Comparison of ENCODE assay signal across 28 mouse cellular contexts in the genomic region with DNA sequence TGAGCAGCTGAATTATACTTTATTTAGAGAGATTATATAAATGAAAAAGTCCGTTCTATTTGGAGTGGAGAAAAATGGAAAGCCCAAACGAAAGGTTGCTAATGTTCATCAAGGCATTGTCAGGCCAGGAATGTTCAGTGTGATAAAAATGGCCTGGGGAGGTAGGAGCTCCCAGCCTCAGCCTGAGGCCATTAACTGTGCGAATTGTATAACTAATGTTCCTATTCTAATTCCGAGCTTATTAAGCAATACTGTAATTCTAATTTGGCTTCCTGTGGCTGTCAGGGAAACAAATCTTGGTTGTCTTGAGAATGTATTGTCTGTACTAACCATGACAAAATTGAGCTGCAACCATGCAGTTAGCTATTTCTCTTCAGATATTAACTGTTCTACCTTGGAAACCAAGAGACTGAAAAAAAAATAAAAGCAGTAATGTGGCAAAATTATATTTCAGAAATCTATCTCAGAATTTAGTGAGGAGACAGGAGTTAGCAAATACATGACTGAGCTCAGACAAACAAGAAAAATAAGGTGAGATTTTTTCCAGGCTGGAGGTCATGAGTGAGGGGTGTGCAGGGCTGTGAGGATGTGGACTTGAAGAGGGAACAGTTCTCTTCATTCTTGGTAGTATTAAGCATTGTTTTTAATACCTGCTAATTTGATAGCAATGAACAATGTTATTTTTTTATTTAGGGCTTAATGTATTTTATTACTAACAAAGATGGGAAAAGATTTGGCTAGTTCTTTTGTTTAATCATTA. TPM values are rescaled to one million over a fixed set of nuclear protein-coding genes. Genes with fewer than 3 reads are reported as not detected.
DNase-seq lines count a peak whose midpoint lies in the region; ATAC-seq lines count a peak whose summit lies in the region.
"Had no signal": no experiment of that assay in that cellular context is flagged by ENCODE, and none has a peak within 500 bp of the region (broad histone marks: within the 10 kb centered on the region; RNA-seq: fewer than 3 reads in every experiment).

No protein-coding gene starts in this region.

- H3K27ac ChIP-seq in hindbrain, embryonic 11.5 days (ENCODE audit: low read depth, low read length), result no peak overlapping the region
- no peak overlapping the region for H3K27ac ChIP-seq in hindbrain, embryonic 10.5 days
- H3K27ac ChIP-seq in midbrain, embryonic 12.5 days (replicated peaks), result no peak overlapping the region
- H3K27ac ChIP-seq in neural tube, embryonic 12.5 days, result no peak overlapping the region
- no peak overlapping the region for H3K27ac ChIP-seq in heart, embryonic 10.5 days
- H3K27ac ChIP-seq: kidney, embryonic 15.5 days; limb, embryonic 13.5 days; liver, embryonic 13.5 days had no signal

- no peak for DNase-seq in hindbrain, embryonic 11.5 days (ENCODE audit: low spot score)
- DNase-seq in hindbrain, embryonic 10.5 days (ENCODE audit: low spot score), result no peak
- peak; percentile 16 for DNase-seq in ZHBTc4 (ENCODE audit: low read depth, low spot score)
- no peak for DNase-seq in heart, embryonic 10.5 days (ENCODE audit: low spot score)
- DNase-seq in right cerebral cortex, adult 18-20 months, result no peak
- DNase-seq: adrenal gland, adult 2 months; cerebellum, adult 18-20 months; cerebellum, postnatal 14 days; gastrocnemius, postnatal 14 days; heart, adult 11 months; heart, postnatal 10 days; kidney, adult 11 months; kidney, postnatal 4 days; layer of hippocampus, adult 9-11 months; liver, embryonic 13.5 days; lung, embryonic 14.5 days; lung, postnatal 36 days; retina, postnatal 1 day had no signal

- H3K4me2 ChIP-seq in hindbrain, embryonic 11.5 days (replicated peaks; ENCODE audit: low read depth, low read length), result no peak overlapping the region
- H3K4me2 ChIP-seq in midbrain, embryonic 12.5 days (replicated peaks), result no peak overlapping the region
- H3K4me2 ChIP-seq in neural tube, embryonic 12.5 days (replicated peaks), result no peak overlapping the region
- H3K4me2 ChIP-seq: heart, embryonic 12.5 days; kidney, embryonic 15.5 days; limb, embryonic 13.5 days; liver, embryonic 13.5 days; lung, embryonic 14.5 days had no signal

- H3K4me1 ChIP-seq in hindbrain, embryonic 11.5 days (replicated peaks; ENCODE audit: control insufficient read depth, insufficient read depth, low read length), result no peaks in the 10 kb centered on the region
- no peaks in the 10 kb centered on the region for H3K4me1 ChIP-seq in hindbrain, embryonic 10.5 days (replicated peaks)
- 0 out of 2 replicates have a peak, but pooled peaks cover 5% of the 10 kb centered on the region for H3K4me1 ChIP-seq in midbrain, embryonic 12.5 days
- no peaks in the 10 kb centered on the region for H3K4me1 ChIP-seq in neural tube, embryonic 12.5 days
- no peaks in the 10 kb centered on the region for H3K4me1 ChIP-seq in heart, embryonic 10.5 days
- H3K4me1 ChIP-seq: heart, embryonic 12.5 days; kidney, embryonic 15.5 days; limb, embryonic 13.5 days; liver, embryonic 13.5 days; megakaryocyte, embryonic 14.5 days had no signal

- no peak overlapping the region for H3K9ac ChIP-seq in hindbrain, embryonic 11.5 days (ENCODE audit: low read depth, low read length)
- H3K9ac ChIP-seq in midbrain, embryonic 12.5 days (replicated peaks), result no peak overlapping the region
- no peak overlapping the region for H3K9ac ChIP-seq in neural tube, embryonic 12.5 days
- H3K9ac ChIP-seq: heart, embryonic 12.5 days; kidney, embryonic 15.5 days; limb, embryonic 13.5 days; liver, embryonic 13.5 days; lung, embryonic 14.5 days had no signal

- H3K36me3 ChIP-seq in hindbrain, embryonic 11.5 days (ENCODE audit: control insufficient read depth, insufficient read depth, low read length), result no peaks in the 10 kb centered on the region
- no peaks in the 10 kb centered on the region for H3K36me3 ChIP-seq in hindbrain, embryonic 10.5 days
- no peaks in the 10 kb centered on the region for H3K36me3 ChIP-seq in midbrain, embryonic 12.5 days
- no peaks in the 10 kb centered on the region for H3K36me3 ChIP-seq in neural tube, embryonic 12.5 days
- no peaks in the 10 kb centered on the region for H3K36me3 ChIP-seq in heart, embryonic 10.5 days
- H3K36me3 ChIP-seq: heart, embryonic 12.5 days; kidney, embryonic 15.5 days; limb, embryonic 13.5 days; liver, embryonic 13.5 days had no signal

- peak; percentile 51; the same call in 1 of the 2 replicates for ATAC-seq in hindbrain, embryonic 11.5 days (ENCODE audit: low FRiP score)
- ATAC-seq in midbrain, embryonic 12.5 days (ENCODE audit: low FRiP score, low read depth), result peak; percentile 36; the same call in 1 of the 2 replicates
- peak; percentile 69; the same call in 1 of the 2 replicates for ATAC-seq in neural tube, embryonic 12.5 days (ENCODE audit: low FRiP score, low read depth)
- ATAC-seq: Patski had no signal

- 57% methylated on average over 4 of the region's 4 CpGs for WGBS in hindbrain, embryonic 11.5 days
- WGBS in hindbrain, embryonic 10.5 days, result 73% methylated on average over 4 of the region's 4 CpGs
- 62% methylated on average over 4 of the region's 4 CpGs for WGBS in midbrain, embryonic 12.5 days
- WGBS in neural tube, embryonic 12.5 days, result 35% methylated on average over 4 of the region's 4 CpGs
- 72% methylated on average over 4 of the region's 4 CpGs for WGBS in heart, embryonic 10.5 days

- H3K27me3 ChIP-seq in hindbrain, embryonic 11.5 days (ENCODE audit: control insufficient read depth, insufficient read depth, low read length), result no peaks in the 10 kb centered on the region
- no peaks in the 10 kb centered on the region for H3K27me3 ChIP-seq in hindbrain, embryonic 10.5 days (ENCODE audit: insufficient read depth, poor library complexity, severe bottlenecking)
- no peaks in the 10 kb centered on the region for H3K27me3 ChIP-seq in midbrain, embryonic 12.5 days
- H3K27me3 ChIP-seq in neural tube, embryonic 12.5 days (replicated peaks), result no peaks in the 10 kb centered on the region
- H3K27me3 ChIP-seq in heart, embryonic 10.5 days (ENCODE audit: insufficient read depth, poor library complexity, severe bottlenecking), result no peaks in the 10 kb centered on the region
- H3K27me3 ChIP-seq: heart, embryonic 12.5 days; kidney, embryonic 15.5 days; limb, embryonic 13.5 days; liver, embryonic 13.5 days; megakaryocyte, embryonic 14.5 days; Patski had no signal

- no peaks in the 10 kb centered on the region for H3K9me3 ChIP-seq in hindbrain, embryonic 11.5 days (ENCODE audit: control insufficient read depth, low read length)
- H3K9me3 ChIP-seq in hindbrain, embryonic 10.5 days, result no peaks in the 10 kb centered on the region
- H3K9me3 ChIP-seq in midbrain, embryonic 12.5 days, result no peaks in the 10 kb centered on the region
- H3K9me3 ChIP-seq in neural tube, embryonic 12.5 days, result no peaks in the 10 kb centered on the region
- no peaks in the 10 kb centered on the region for H3K9me3 ChIP-seq in heart, embryonic 10.5 days
- H3K9me3 ChIP-seq: heart, embryonic 12.5 days; kidney, embryonic 15.5 days; limb, embryonic 13.5 days; liver, embryonic 13.5 days had no signal

- no peak overlapping the region for H3K4me3 ChIP-seq in hindbrain, embryonic 11.5 days (ENCODE audit: low read depth, low read length)
- H3K4me3 ChIP-seq in hindbrain, embryonic 10.5 days, result no peak overlapping the region
- H3K4me3 ChIP-seq in midbrain, embryonic 12.5 days, result no peak overlapping the region
- no peak overlapping the region for H3K4me3 ChIP-seq in neural tube, embryonic 12.5 days
- no peak overlapping the region for H3K4me3 ChIP-seq in heart, embryonic 10.5 days
- H3K4me3 ChIP-seq: heart, embryonic 12.5 days; kidney, embryonic 15.5 days; limb, embryonic 13.5 days; liver, embryonic 13.5 days; megakaryocyte, embryonic 14.5 days; myocyte had no signal

RNA-seq across cellular contexts. Expression of gene Stpg2, which starts 36.8 kb away (rescaled TPM):
- 0.07 and 0.09 TPM in 2 replicates for polyA plus RNA-seq in hindbrain, embryonic 11.5 days (2014; fragmentation: Nextera tagmentation; extraction: Ambion mirVana)
- not detected in 2 replicates for polyA plus RNA-seq in hindbrain, embryonic 10.5 days (2016; fragmentation: Nextera tagmentation; extraction: Ambion mirVana)
- polyA plus RNA-seq in midbrain, embryonic 12.5 days (2016; fragmentation: Nextera tagmentation; extraction: Ambion mirVana), result 0.11 and 0.21 TPM in 2 replicates
- polyA plus RNA-seq in neural tube, embryonic 12.5 days (2016; fragmentation: Nextera tagmentation; extraction: Ambion mirVana), result not detected in 2 replicates
- polyA plus RNA-seq in heart, embryonic 10.5 days (2016; fragmentation: Nextera tagmentation; extraction: Ambion mirVana), result 0.06 TPM in 1 of 2 replicates, not detected in the other
- polyA plus RNA-seq: adrenal gland, adult 2 months; embryonic facial prominence, embryonic 11.5 days; heart, embryonic 12.5 days; liver, embryonic 13.5 days; lung, embryonic 14.5 days; myocyte; spleen, adult 2 months had no signal
